Mouse (Mus musculus) MEL (cell line): Measurements from ENCODE around the gene Tpsb2. TPM values are rescaled to one million over a fixed set of nuclear protein-coding genes. Genes with fewer than 3 reads are reported as not detected.

Experiments
- DNase-seq: peaks from one replicate; pipeline ENCODE4 v3.0.0; 2011; ENCODE audit warnings: low read depth, low spot score
- H3K27ac ChIP-seq: 2 replicates; pipeline ENCODE4 v1.5.1; 2012; ENCODE audit warnings: low read depth, mild to moderate bottlenecking, control low read depth, low read length, moderate library complexity; ENCODE audit not compliant: control insufficient read depth
- H3K27me3 ChIP-seq, 2 experiments: fragments of 150-350 bp in 1 of 2; sonication (generic) in 1 of 2; 2 replicates each; pipeline ENCODE4 v1.6.1; 2012; ENCODE audit warnings: low read length in 2 of 2, mild to moderate bottlenecking in 2 of 2, improper control_type of control experiment in 1 of 2, moderate library complexity in 1 of 2; ENCODE audit not compliant: insufficient read depth in 2 of 2, control insufficient read depth in 1 of 2
- H3K36me3 ChIP-seq, 2 experiments: 2 replicates each; pipeline ENCODE4 v1.6.1; 2012 to 2014; ENCODE audit warnings: low read length in 2 of 2, improper control_type of control experiment in 1 of 2, inconsistent platforms in 1 of 2, mild to moderate bottlenecking in 1 of 2; ENCODE audit not compliant: insufficient read depth in 2 of 2, control insufficient read depth in 1 of 2
- H3K4me1 ChIP-seq, 2 experiments: fragments of 150-350 bp in 1 of 2; sonication (generic) in 1 of 2; 2 replicates each; pipeline ENCODE4 v1.6.1; 2012; ENCODE audit warnings: low read length in 2 of 2, improper control_type of control experiment in 1 of 2, mild to moderate bottlenecking in 1 of 2; ENCODE audit not compliant: insufficient read depth in 2 of 2, control insufficient read depth in 1 of 2
- H3K4me3 ChIP-seq, 2 experiments: fragments of 150-350 bp in 1 of 2; sonication (generic) in 1 of 2; 2 replicates each; pipeline ENCODE4 v1.5.1; 2012; ENCODE audit warnings: low read depth in 2 of 2, low read length in 2 of 2, mild to moderate bottlenecking in 2 of 2, moderate library complexity in 2 of 2, control low read depth in 1 of 2, improper control_type of control experiment in 1 of 2; ENCODE audit not compliant: control insufficient read depth in 1 of 2, insufficient read depth in 1 of 2
- H3K79me2 ChIP-seq: 2 replicates; pipeline ENCODE4 v1.6.1; 2012; ENCODE audit warnings: mild to moderate bottlenecking, low read length, moderate library complexity; ENCODE audit not compliant: control insufficient read depth, poor library complexity, insufficient read depth
- H3K9ac ChIP-seq: 2 replicates; pipeline ENCODE4 v1.6.1; 2012; ENCODE audit warnings: low read depth, mild to moderate bottlenecking, control low read depth, low read length, moderate library complexity; ENCODE audit not compliant: control insufficient read depth, poor library complexity, severe bottlenecking
- H3K9me3 ChIP-seq: fragments of 150-350 bp; sonication (generic); replicated peaks from 2 replicates; pipeline ENCODE4 v1.6.1; 2012; ENCODE audit warnings: mild to moderate bottlenecking, low read length, improper control_type of control experiment, moderate library complexity; ENCODE audit not compliant: insufficient read depth
- BHLHE40 ChIP-seq: IDR thresholded peaks from 2 replicates; pipeline ENCODE4 v1.6.1; 2012; ENCODE audit warnings: low read depth, mild to moderate bottlenecking, inconsistent platforms, low read length, improper control_type of control experiment, borderline replicate concordance
- E2F4 ChIP-seq: IDR thresholded peaks from 2 replicates; pipeline ENCODE4 v1.6.1; 2011; ENCODE audit warnings: low read depth, low read length, improper control_type of control experiment, borderline replicate concordance
- JUND ChIP-seq: IDR thresholded peaks from 2 replicates; pipeline ENCODE4 v1.6.1; 2011; ENCODE audit warnings: low read depth, mild to moderate bottlenecking, improper control_type of control experiment, low read length
- MAX ChIP-seq: IDR thresholded peaks from 2 replicates; pipeline ENCODE4 v1.6.1; 2011; ENCODE audit warnings: low read length, improper control_type of control experiment
- MAZ ChIP-seq: IDR thresholded peaks from 2 replicates; pipeline ENCODE4 v1.6.1; 2012; ENCODE audit warnings: low read depth, mild to moderate bottlenecking, inconsistent platforms, low read length, improper control_type of control experiment
- MEF2A ChIP-seq: IDR thresholded peaks from 2 replicates; pipeline ENCODE4 v1.6.1; 2014; ENCODE audit warnings: low read depth, mild to moderate bottlenecking, inconsistent platforms, low read length, improper control_type of control experiment; ENCODE audit not compliant: poor library complexity, insufficient replicate concordance, severe bottlenecking; ENCODE audit errors: extremely low read depth
- MXI1 ChIP-seq: IDR thresholded peaks from 2 replicates; pipeline ENCODE4 v1.6.1; 2011; ENCODE audit warnings: mild to moderate bottlenecking, low read depth, low read length, improper control_type of control experiment
- NELFE ChIP-seq: IDR thresholded peaks from 2 replicates; pipeline ENCODE4 v1.6.1; 2011; ENCODE audit warnings: low read depth, low read length, improper control_type of control experiment
- NRF1 ChIP-seq: IDR thresholded peaks from 2 replicates; pipeline ENCODE4 v1.6.1; 2014; ENCODE audit warnings: low read depth, mild to moderate bottlenecking, inconsistent platforms, low read length, improper control_type of control experiment, moderate library complexity; ENCODE audit not compliant: poor library complexity, insufficient read depth, severe bottlenecking
- RCOR1 ChIP-seq: IDR thresholded peaks from 2 replicates; pipeline ENCODE4 v1.6.1; 2012; ENCODE audit warnings: low read depth, mild to moderate bottlenecking, inconsistent platforms, low read length, improper control_type of control experiment
- SIN3A ChIP-seq: IDR thresholded peaks from 2 replicates; pipeline ENCODE4 v1.6.1; 2012; ENCODE audit warnings: low read length, improper control_type of control experiment, inconsistent platforms
- SMC3 ChIP-seq: IDR thresholded peaks from 2 replicates; pipeline ENCODE4 v1.6.1; 2011; ENCODE audit warnings: low read depth, low read length, improper control_type of control experiment
- USF1 ChIP-seq: IDR thresholded peaks from 2 replicates; pipeline ENCODE4 v1.6.1; 2014; ENCODE audit warnings: low read depth, mild to moderate bottlenecking, inconsistent platforms, low read length, improper control_type of control experiment, moderate library complexity
- ZKSCAN1 ChIP-seq: IDR thresholded peaks from 2 replicates; pipeline ENCODE4 v1.6.1; 2012; ENCODE audit warnings: low read depth, mild to moderate bottlenecking, inconsistent platforms, low read length, improper control_type of control experiment, moderate library complexity
- ZMIZ1 ChIP-seq: IDR thresholded peaks from 2 replicates; pipeline ENCODE4 v1.6.1; 2012; ENCODE audit warnings: low read depth, mild to moderate bottlenecking, inconsistent platforms, low read length, improper control_type of control experiment, moderate library complexity
- polyA plus RNA-seq, 2 experiments: library from polyadenylated mRNA; stranded (reverse) in 1 of 2; unstranded in 1 of 2; fragments of >175 nt in 1 of 2; fragments of >200 nt in 1 of 2; gene quantifications; 2 replicates each; pipeline versions ENCODE4 v1.2.1 to v1.2.4; 2012; ENCODE audit warnings: low replicate concordance in 2 of 2, low read depth in 1 of 2; ENCODE audit not compliant: insufficient read length in 2 of 2, insufficient read depth in 1 of 2, missing spikeins in 1 of 2
- total RNA-seq: library from RNA; depleted of rRNA; stranded (reverse); fragments of 300-350 nt; gene quantifications from 2 replicates; pipeline ENCODE4 v1.2.3, GENCODE M21; 2012; rRNA removed

The Tpsb2 gene
- not detected in 2 replicates for total RNA-seq
- not detected for polyA plus RNA-seq

DNA sequence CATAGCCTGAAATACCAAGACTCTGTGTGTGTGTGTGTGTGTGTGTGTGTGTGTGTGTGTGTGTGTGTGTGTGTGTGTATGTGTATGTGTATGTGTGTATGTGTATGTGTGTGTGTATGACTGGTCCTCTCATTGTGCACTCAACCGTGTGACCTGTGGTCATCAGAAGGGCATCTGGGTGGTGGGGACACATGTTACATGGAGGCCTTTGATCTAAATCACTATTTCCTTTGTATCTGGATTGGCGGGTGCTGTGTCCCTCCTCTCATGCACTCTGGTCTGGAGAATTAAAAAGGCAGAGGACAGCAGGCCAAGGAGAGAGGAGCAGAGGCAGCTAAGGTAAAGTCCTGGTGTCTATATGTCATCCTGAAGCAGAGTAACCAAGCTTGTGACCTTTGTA, at the start of gene Tpsb2:
Gene Tpsb2, plus strand, starts transcription at position 301 of the 400 bp plus-strand sequence.
- H3K79me2 ChIP-seq: no peaks in the 10 kb centered on the region
- H3K9ac ChIP-seq: no peak within 1 kb of the TSS
- TF ChIP-seq E2F4 (no peak), ZMIZ1 (no peak), ZKSCAN1 (no peak), BHLHE40 (no peak), JUND (no peak), SIN3A (no peak), NELFE (no peak), MAX (no peak), MEF2A (no peak), NRF1 (no peak), SMC3 (no peak)
- no peak for DNase-seq
- H3K4me3 ChIP-seq: no peak within 1 kb of the TSS
- H3K36me3 ChIP-seq: no peaks in the 10 kb centered on the region
- H3K27me3 ChIP-seq: peaks cover 0 to 2% of the 10 kb centered on the region in 2 experiments; a peak in 3 of 4 replicates
- H3K9me3 ChIP-seq: no peaks in the 10 kb centered on the region
- H3K27ac ChIP-seq: no peak within 1 kb of the TSS
- H3K4me1 ChIP-seq: no peaks in the 10 kb centered on the region

DNA sequence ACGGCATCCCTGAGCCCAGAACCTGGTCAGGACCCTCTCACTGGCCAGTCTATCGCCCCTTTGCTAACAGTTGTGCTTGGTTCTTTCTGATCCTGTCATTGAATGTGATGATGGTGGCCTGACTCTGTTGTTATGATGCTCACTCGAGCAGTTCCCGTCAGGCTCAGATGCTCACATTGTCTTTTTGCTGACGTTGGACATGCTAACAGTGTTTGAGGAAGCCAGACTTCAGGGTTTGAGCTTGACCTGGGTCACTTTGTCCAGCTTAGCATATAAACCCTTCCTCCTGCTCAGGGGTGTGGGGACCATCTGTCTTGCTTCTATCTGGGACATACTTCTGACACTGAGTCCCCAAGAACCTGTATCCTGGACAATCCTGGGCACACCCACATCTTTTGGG, 47.8 kb upstream of the Tpsb2 start, which contains the start of gene Prss29:
Gene Prss29, plus strand, starts transcription at position 301 of the 400 bp plus-strand sequence.
- H3K27me3 ChIP-seq: peaks cover 1 to 3% of the 10 kb centered on the region in 2 experiments
- H3K4me1 ChIP-seq: no peaks in the 10 kb centered on the region
- no peak for DNase-seq
- no peak within 1 kb of the TSS for H3K4me3 ChIP-seq
- no peaks in the 10 kb centered on the region for H3K9me3 ChIP-seq
- H3K36me3 ChIP-seq: no peaks in the 10 kb centered on the region
- no peak within 1 kb of the TSS for H3K9ac ChIP-seq
- no peak within 1 kb of the TSS for H3K27ac ChIP-seq
- no peaks in the 10 kb centered on the region for H3K79me2 ChIP-seq
- TF ChIP-seq SMC3: no peak
- TF ChIP-seq JUND: no peak
- TF ChIP-seq, all 39 proteins: peak for 0

DNA sequence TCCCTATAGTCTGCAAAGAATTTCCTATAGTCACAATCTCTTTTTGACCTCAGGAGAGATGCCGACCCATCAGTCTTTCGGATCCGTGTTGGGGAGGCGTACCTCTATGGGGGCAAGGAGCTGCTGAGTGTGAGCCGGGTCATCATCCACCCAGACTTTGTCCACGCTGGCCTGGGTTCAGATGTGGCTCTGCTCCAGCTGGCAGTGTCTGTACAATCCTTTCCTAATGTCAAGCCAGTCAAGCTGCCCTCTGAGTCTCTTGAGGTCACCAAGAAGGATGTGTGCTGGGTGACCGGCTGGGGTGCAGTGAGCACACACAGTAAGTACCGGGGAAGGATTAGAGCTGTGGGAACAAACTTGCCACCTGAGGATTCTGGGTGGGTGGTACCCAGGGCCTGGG, 45.3 kb upstream of the Tpsb2 start:
- H3K9me3 ChIP-seq: no peaks in the 10 kb centered on the region
- no peak for DNase-seq
- peaks cover 1 to 3% of the 10 kb centered on the region in 2 experiments for H3K27me3 ChIP-seq
- no peaks in the 10 kb centered on the region for H3K4me1 ChIP-seq
- H3K36me3 ChIP-seq: no peaks in the 10 kb centered on the region
- TF ChIP-seq SIN3A (no peak), MAX (no peak), BHLHE40 (no peak), MAZ (no peak), USF1 (no peak), MXI1 (no peak), RCOR1 (no peak), MEF2A (no peak)
- TF ChIP-seq, all 39 proteins: peak for 0
- Histone ChIP-seq H3K9ac (no peak overlapping the region), H3K79me2 (no peaks in the 10 kb centered on the region), H3K4me3 (no peak overlapping the region), H3K27ac (no peak overlapping the region)
